Mouse (Mus musculus) kidney, adult 2 months (tissue): ENCODE measurements at regions not wholly inside any gene's neighbourhood (a gene's known extent, or its start where the extent isn't known, plus 50 kb on each side); places are given as distances from the start of the nearest gene placed in this dataset.

Experiments
- CTCF ChIP-seq: fragments of 200-500 bp; conservative IDR thresholded peaks from 2 replicates; pipeline ENCODE4 v1.5.1; 2011; ENCODE audit warnings: low read depth, mild to moderate bottlenecking, control low read depth, low read length, moderate library complexity, mixed read lengths; ENCODE audit not compliant: insufficient read depth, insufficient read length
- POLR2A ChIP-seq: fragments of 200-500 bp; IDR thresholded peaks from one replicate; pipeline ENCODE4 v1.6.1; 2011; ENCODE audit warnings: low read depth, low read length, control low read depth

GRCm38 (mm10) chr9:87882587-87882986 lies 151.5 kb upstream of the Tbx18 start:
- TF ChIP-seq POLR2A (no peak), CTCF (no peak)
